Mouse (Mus musculus) embryonic facial prominence, embryonic 14.5 days (tissue): Measurements from ENCODE around the gene Slc41a1. TPM values are rescaled to one million over a fixed set of nuclear protein-coding genes. Genes with fewer than 3 reads are reported as not detected.
A peak's percentile ranks its signal among the peaks of the same experiment; 100 is the strongest.

Experiments
- ATAC-seq: fragments of 200-750 bp; cut with Nextera tagmentation; 2 replicates; pipeline ENCODE4 v1.8.0; 2017; ENCODE audit warnings: low read depth, moderate number of reproducible peaks, moderate TSS enrichment
- DNase-seq: peaks from one replicate; pipeline ENCODE4 v3.0.0-alpha.2; 2015; ENCODE audit warnings: low spot score
- H3K27ac ChIP-seq: fragments of 300-500 bp; sonication (generic); replicated peaks from 2 replicates; pipeline ENCODE4 v1.5.1; 2014; ENCODE audit warnings: low read depth, mild to moderate bottlenecking, low read length, moderate library complexity
- H3K27me3 ChIP-seq: fragments of 300-500 bp; sonication (generic); replicated peaks from 2 replicates; pipeline ENCODE4 v1.6.1; 2014; ENCODE audit warnings: low read length; ENCODE audit not compliant: control insufficient read depth, insufficient read depth
- H3K36me3 ChIP-seq: fragments of 300-500 bp; sonication (generic); 2 replicates; pipeline ENCODE4 v1.6.1; 2014; ENCODE audit warnings: low read length, mixed read lengths; ENCODE audit not compliant: control insufficient read depth, insufficient read depth
- H3K4me1 ChIP-seq: fragments of 300-500 bp; sonication (generic); 2 replicates; pipeline ENCODE4 v1.6.1; 2014; ENCODE audit warnings: antibody characterized with exemption, low read length; ENCODE audit not compliant: control insufficient read depth, insufficient read depth
- H3K4me2 ChIP-seq: fragments of 300-500 bp; sonication (generic); 2 replicates; pipeline ENCODE4 v1.6.1; 2014; ENCODE audit warnings: low read depth, mild to moderate bottlenecking, low read length, moderate library complexity, mixed read lengths
- H3K4me3 ChIP-seq: fragments of 300-500 bp; sonication (generic); 2 replicates; pipeline ENCODE4 v1.5.1; 2014; ENCODE audit warnings: low read depth, mild to moderate bottlenecking, low read length
- H3K9ac ChIP-seq: fragments of 300-500 bp; sonication (generic); 2 replicates; pipeline ENCODE4 v1.6.1; 2014; ENCODE audit warnings: low read depth, mild to moderate bottlenecking, low read length, moderate library complexity, mixed read lengths
- H3K9me3 ChIP-seq: fragments of 300-500 bp; sonication (generic); 2 replicates; pipeline ENCODE4 v1.6.1; 2016; ENCODE audit warnings: low read length; ENCODE audit not compliant: control insufficient read depth
- WGBS: fragments of 180-500 bp; shearing (Covaris S2); extraction: QIAGEN DNeasy Blood & Tissue Kit; methylation state at CpG from one replicate; pipeline ENCODE4 v1.1.7; 2014; 5-methylcytosine and 5-hydroxymethylcytosine counted together
- polyA plus RNA-seq: library from polyadenylated mRNA; unstranded; fragments of >200 nt; fragmentation: Nextera tagmentation; extraction: Ambion mirVana; gene quantifications from 2 replicates; pipeline ENCODE4 v1.2.1, GENCODE M21; 2014

Slc41a1 gene
- polyA plus RNA-seq, 1 experiment from 2014 or later, result 19.5 TPM

DNA sequence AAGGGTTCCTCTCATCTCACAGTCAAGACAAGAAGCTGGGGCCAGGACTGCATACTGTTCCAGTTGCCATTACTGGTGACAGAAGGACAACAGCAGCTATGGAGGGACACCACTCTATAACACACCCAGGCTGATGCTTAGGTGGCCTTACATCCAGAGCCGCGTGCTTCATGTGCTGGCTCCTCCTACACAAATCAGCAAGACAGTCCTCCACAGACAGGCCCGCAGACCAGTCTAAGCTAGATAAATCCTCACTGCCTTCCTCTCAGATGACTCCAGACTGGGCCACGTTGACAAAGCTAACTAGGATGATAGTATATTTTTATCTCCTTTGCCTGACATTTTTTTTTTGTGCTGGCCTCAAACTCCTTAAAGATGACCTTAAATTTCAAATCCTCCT is 34.5 kb downstream of the Slc41a1 start:
- H3K27me3 ChIP-seq, result no peaks in the 10 kb centered on the region
- ATAC-seq (no peak), DNase-seq (no peak)
- no peak overlapping the region for H3K9ac ChIP-seq
- H3K4me1 ChIP-seq, result no peaks in the 10 kb centered on the region
- no peak overlapping the region for H3K4me3 ChIP-seq
- 73% methylated on average over 4 of the region's 4 CpGs for WGBS
- no peaks in the 10 kb centered on the region for H3K36me3 ChIP-seq
- H3K9me3 ChIP-seq, result no peaks in the 10 kb centered on the region
- H3K4me2 ChIP-seq, result no peak overlapping the region
- no peak overlapping the region for H3K27ac ChIP-seq

DNA sequence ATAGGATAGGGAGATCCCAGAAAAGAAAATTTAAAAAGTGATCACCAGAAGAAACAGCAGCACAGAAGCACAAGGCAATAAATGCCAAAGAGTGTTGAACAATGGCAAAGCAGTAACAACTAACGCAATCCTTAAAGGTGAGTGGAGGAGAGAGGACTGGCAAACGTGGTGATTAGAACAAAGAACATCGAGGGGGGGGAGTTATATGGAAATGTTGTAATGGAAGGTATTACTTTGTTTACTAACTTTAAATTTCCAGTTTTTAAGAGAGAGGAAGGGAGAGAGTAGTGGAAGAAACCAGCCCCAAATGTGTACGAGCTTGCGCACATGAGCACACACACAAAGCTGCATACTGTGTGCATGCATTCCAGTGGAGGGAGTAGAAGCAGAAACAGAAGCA is 38.3 kb downstream of the Slc41a1 start:
- peaks cover 6% of the 10 kb centered on the region; the same call in 1 of the 2 replicates for H3K4me1 ChIP-seq
- DNase-seq (no peak), ATAC-seq (no peak)
- no peak overlapping the region for H3K27ac ChIP-seq
- no peak overlapping the region for H3K9ac ChIP-seq
- 78% methylated on average over 5 of the region's 5 CpGs for WGBS
- no peak overlapping the region for H3K4me3 ChIP-seq
- H3K27me3 ChIP-seq, result no peaks in the 10 kb centered on the region
- no peaks in the 10 kb centered on the region for H3K36me3 ChIP-seq
- no peaks in the 10 kb centered on the region for H3K9me3 ChIP-seq
- no peak overlapping the region for H3K4me2 ChIP-seq

DNA sequence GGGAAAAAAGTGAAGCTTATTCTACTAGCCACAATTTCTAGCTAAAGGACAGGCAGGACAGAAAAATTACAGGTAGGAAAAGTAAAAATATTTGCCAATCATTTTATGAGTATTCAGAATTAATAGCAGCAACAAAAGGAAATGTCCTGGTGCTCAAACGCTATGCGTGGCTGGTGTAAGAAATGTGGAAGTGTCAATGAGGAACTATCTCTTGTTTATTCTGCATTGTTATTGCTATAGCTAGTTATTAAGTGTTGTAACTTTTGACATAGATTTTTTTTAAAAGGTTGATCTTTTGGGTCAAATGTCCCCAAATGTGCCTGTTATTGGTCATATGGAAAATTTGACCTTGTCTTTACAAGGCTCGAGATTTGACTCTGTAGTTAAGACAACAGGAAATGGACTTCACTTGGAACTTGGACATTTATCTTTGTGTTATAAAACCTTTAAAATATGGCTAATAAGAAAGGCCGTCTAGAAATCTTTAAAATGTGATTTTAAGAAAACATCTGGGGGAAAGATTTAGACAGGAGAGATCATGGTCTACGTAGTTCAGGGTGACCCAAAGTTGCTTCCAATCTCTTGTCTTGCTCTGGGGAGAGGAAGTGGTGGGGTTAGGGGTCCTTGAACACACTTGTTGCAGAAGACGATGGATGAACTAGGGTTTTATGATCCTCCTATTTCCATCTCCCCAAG is 39.2 kb downstream of the Slc41a1 start:
- Histone ChIP-seq H3K4me3 (no peak overlapping the region), H3K27me3 (no peaks in the 10 kb centered on the region), H3K9me3 (no peaks in the 10 kb centered on the region), H3K4me1 (peaks cover 6% of the 10 kb centered on the region; the same call in 1 of the 2 replicates), H3K27ac (no peak overlapping the region), H3K9ac (no peak overlapping the region), H3K4me2 (no peak overlapping the region), H3K36me3 (no peaks in the 10 kb centered on the region)
- WGBS, result 68% methylated on average over 6 of the region's 6 CpGs
- ATAC-seq (no peak), DNase-seq (no peak)

DNA sequence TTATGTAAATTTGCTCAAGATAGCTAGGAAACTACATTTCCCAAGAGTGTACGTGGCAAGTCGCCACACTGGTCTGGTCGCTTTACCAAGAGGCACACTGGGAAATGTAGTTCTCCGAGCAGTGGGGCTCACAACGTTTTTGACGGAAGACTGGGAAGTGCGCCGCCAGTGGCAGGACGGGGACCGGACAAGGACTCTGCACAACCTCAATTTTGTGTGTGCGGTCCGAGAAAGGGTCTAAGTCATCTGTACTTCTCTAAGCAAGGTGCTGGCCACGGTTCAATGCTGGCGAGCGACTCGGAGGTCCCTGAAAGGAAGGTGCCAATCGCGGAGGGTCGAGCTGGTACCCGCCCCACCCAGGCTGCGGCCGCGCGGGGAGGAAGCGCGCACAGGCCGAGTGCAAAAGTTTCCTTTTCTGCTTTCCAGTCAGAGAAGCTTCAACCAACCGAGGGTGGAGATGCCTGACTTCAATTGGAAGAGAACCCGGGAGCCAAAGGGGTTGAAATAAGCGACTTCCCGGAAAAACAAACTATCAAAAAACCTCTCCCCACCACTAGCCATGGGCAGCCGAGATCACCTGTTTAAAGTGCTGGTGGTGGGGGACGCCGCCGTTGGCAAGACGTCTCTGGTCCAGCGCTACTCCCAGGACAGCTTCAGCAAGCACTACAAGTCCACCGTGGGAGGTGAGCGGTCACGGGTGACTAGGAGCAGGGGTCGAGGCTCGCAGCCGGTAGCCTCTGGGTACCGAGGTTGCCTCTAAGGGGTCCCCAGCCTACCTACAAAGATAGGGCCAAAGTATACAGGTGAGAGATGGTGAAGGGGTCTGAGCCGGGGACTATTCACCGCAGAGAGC is 40.0 kb downstream of the Slc41a1 start, which contains the start of gene Rab29:
Rab29 (plus strand) TSS at position 132 of the 853 bp plus-strand sequence.
- Histone ChIP-seq H3K4me2 (peak within 1 kb of the TSS; percentile 80), H3K4me1 (peaks cover 6% of the 10 kb centered on the region; the same call in 1 of the 2 replicates), H3K9me3 (no peaks in the 10 kb centered on the region), H3K4me3 (peak within 1 kb of the TSS; percentile 56), H3K27ac (no peak within 1 kb of the TSS), H3K27me3 (no peaks in the 10 kb centered on the region), H3K9ac (peak within 1 kb of the TSS; percentile 65), H3K36me3 (no peaks in the 10 kb centered on the region)
- DNase-seq (peak; percentile 98), ATAC-seq (peak; percentile 97)
- WGBS, result 1% methylated on average over 45 of the region's 46 CpGs

DNA sequence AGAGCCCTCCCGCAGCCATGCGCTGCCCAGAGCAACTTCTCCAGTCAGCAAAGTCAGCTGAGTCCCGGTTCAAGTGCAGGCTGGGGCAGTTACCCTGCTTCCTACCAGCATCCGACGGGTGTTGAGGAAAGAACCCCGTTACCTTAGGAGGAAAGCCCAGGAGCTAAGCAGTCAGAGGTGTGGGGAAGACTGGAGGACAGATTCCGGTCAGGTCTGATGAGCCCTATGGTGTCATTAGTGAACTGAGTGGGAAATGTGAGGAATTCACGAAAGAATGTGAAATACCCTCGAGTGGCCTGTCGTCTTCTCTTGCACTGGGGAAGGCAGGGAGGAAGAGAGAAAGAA is 40.6 kb downstream of the Slc41a1 start:
- peak overlapping the region; percentile 56 for H3K4me3 ChIP-seq
- 16% methylated on average over 10 of the region's 10 CpGs for WGBS
- ATAC-seq, result 0 out of 2 replicates have a peak, but pooled peaks have one; percentile 2

DNA sequence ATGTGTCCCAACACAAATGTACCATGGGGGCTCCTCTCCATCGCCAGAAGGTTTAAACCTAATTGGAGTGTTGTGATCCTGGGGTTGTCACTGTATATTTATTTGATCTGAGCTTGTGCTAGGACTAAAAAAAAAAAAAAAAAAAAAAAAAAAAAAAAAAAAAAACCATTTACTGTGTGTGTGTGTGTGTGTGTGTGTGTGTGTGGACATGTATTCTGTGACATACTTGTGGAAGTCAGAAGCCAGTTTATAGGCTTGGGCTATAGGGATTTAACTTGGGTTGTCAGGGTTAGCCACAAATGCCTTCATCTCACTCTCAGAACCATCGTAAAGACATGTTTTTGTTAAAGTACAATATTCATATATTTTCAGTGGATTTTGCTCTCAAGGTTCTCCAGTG is 42.3 kb downstream of the Slc41a1 start:
- Histone ChIP-seq H3K4me1 (peaks cover 6% of the 10 kb centered on the region; the same call in 1 of the 2 replicates), H3K9me3 (no peaks in the 10 kb centered on the region), H3K4me3 (no peak overlapping the region), H3K36me3 (no peaks in the 10 kb centered on the region), H3K27me3 (no peaks in the 10 kb centered on the region), H3K27ac (no peak overlapping the region), H3K9ac (no peak overlapping the region), H3K4me2 (no peak overlapping the region)
- 83% methylated on average over 2 of the region's 2 CpGs for WGBS
- ATAC-seq, result no peak
- DNase-seq, result no peak

More for the DNA sequence above, 40.6 kb downstream of the Slc41a1 start:
- Histone ChIP-seq H3K4me1 (peaks cover 6% of the 10 kb centered on the region; the same call in 1 of the 2 replicates), H3K27ac (no peak overlapping the region), H3K36me3 (no peaks in the 10 kb centered on the region), H3K4me2 (peak overlapping the region; percentile 80), H3K9me3 (no peaks in the 10 kb centered on the region), H3K27me3 (no peaks in the 10 kb centered on the region), H3K9ac (peak overlapping the region; percentile 65)
- DNase-seq, result no peak

DNA sequence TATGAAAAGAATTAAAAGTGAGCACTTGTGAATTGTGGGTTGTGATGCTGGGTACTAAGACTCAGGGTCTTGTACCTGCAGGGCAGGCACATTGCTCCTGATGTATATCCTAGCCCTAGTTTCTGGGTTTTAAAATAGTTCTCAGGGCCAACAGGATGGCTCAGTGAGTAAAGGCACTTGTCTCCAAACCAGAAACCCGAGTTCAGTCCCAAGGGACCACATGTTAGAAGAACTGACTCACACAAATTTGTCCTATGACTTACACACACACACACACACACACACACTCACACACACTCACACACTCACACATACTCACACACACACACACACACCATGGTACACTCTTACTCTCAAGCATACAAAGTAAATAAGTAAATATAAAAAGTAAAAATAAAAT is 45.6 kb downstream of the Slc41a1 start:
- Histone ChIP-seq H3K9me3 (no peaks in the 10 kb centered on the region), H3K36me3 (no peaks in the 10 kb centered on the region), H3K27me3 (no peaks in the 10 kb centered on the region), H3K9ac (no peak overlapping the region), H3K27ac (no peak overlapping the region), H3K4me2 (no peak overlapping the region), H3K4me1 (peaks cover 4% of the 10 kb centered on the region; the same call in 1 of the 2 replicates), H3K4me3 (no peak overlapping the region)
- DNase-seq, result no peak
- ATAC-seq, result no peak
- 64% methylated on average over 1 of the region's 1 CpGs for WGBS

DNA sequence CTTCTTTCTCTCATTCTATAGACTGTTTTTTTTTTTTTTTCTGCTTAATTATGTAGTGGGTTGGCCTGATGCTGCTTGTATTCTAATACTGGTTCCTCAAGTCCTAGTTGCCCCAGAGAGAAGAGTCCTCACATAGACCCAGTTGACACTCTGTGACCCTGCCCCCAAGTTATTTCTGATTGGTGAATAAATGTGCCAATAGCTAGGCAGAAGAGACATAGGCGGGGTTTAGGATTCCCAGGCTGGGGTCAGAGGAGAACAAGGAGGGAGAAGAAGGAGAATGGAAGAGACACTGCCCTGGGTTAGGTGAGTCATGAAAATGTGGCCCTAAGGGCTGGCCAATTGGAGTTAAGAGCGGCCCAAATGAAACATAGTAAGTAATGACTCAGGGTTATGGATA is 52.5 kb downstream of the Slc41a1 start:
- H3K4me1 ChIP-seq, result no peaks in the 10 kb centered on the region
- H3K4me2 ChIP-seq, result no peak overlapping the region
- no peak overlapping the region for H3K4me3 ChIP-seq
- 66% methylated on average over 2 of the region's 2 CpGs for WGBS
- no peaks in the 10 kb centered on the region for H3K9me3 ChIP-seq
- no peaks in the 10 kb centered on the region for H3K27me3 ChIP-seq
- H3K27ac ChIP-seq, result no peak overlapping the region
- H3K36me3 ChIP-seq, result no peaks in the 10 kb centered on the region
- no peak overlapping the region for H3K9ac ChIP-seq
- no peak for DNase-seq
- no peak for ATAC-seq
